Mouse (Mus musculus) megakaryocyte, embryonic 14.5 days (primary cell): ENCODE results near the gene Ooep.
"Not testable (repeated sequence)": the region's sequence is repeated elsewhere in the genome, so short reads cannot be mapped to it uniquely, and the experiment has no call there.

ENCODE experiments used
- FLI1 ChIP-seq: IDR thresholded peaks from 2 replicates; pipeline ENCODE4 v1.6.1; 2012; ENCODE audit warnings: low read length, inconsistent platforms, mixed read lengths
- GATA1 ChIP-seq: IDR thresholded peaks from 3 replicates; pipeline ENCODE4 v1.6.1; 2012; ENCODE audit warnings: mixed read lengths, low read length, inconsistent platforms, borderline replicate concordance

DNA sequence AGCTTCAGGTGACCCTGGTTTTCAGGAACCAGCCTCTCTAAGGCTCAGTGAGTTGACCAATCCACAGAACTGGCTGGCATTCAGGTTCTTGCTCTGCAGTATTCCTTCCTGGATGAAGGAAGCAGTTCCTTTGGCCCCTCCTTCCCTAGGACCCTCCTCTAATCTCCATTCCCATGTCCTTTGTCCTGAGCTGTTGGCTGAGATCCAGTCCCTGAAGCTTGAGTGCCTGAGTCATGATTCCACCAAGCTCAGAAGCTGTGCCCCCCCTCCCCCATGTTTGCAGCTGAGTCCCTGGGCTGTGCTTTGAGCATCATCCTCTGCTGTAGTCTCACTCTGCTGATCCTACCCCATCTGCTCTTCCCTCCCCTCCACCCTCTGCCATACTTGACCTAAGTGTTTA lies 41.5 kb downstream of the Ooep start:
- not testable (repeated sequence) for TF ChIP-seq FLI1, GATA1
